Mouse (Mus musculus) T-helper 2 cell (primary cell): ENCODE measurements around the gene Mtcp1.

Source experiments
- in situ Hi-C: fragments of 300-600 bp; cut with MboI, MseI; formaldehyde crosslinking; loops from one replicate; pipeline ENCODE4 v1.15.1; 2025; ENCODE audit warnings: high pct_unique_total_duplicates

Gene Mtcp1

GRCm38 (mm10) chrX:75415936-75416785 is at the start of gene Mtcp1, which contains the start of the genes Cmc4 and Brcc3:
TSS of gene Mtcp1 (minus strand) at chrX:75416588.
TSS of gene Cmc4 (minus strand) at chrX:75416584.
TSS of gene Brcc3 (plus strand) at chrX:75416628.
- in situ Hi-C loops = loop anchor here (10.0 kb wide), 1 partner anchor 259 kb away; no protein-coding TSS in a partner anchor

DNA sequence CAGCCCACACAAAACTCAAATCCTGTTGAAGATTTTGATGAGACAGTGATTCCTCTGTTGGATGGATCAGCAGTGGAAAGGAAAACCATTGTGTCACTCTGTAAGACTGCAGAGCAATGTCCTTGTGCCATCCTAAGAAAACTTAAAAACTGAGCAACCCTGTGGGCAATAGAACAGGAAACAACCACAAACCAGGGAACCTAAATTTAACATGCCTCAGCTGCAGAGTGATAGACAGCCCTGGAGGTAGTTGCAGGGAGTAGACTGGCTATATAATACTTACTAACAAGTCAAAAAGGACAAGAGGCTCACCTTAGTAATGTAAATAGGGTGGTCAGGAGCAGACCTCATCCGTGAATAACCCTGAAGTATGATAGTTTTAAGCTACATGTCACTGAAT is 38.2 kb upstream of the Mtcp1 start:
- in situ Hi-C loops = no loop called here

DNA sequence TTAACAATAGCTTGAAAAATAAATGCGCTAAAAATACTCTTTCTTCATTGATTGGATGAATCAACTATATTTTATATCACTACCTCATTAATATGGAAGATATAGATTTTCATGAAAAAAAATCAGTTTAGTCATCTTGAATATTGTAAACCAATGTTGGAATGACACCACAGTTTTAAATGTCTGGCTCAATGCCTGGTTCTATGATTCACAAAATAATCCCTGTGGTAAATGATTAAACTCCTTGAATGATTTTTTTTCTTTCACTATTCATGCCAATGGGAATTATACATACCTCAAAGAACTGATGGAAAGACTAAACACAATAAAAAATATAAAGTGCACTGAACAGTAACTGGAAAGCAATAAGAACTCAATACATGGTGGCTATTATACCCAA is 6.7 kb downstream of the Mtcp1 start:
- in situ Hi-C loops = loop anchor here (10.0 kb wide), 1 partner anchor 265 kb away; no protein-coding TSS in a partner anchor

DNA sequence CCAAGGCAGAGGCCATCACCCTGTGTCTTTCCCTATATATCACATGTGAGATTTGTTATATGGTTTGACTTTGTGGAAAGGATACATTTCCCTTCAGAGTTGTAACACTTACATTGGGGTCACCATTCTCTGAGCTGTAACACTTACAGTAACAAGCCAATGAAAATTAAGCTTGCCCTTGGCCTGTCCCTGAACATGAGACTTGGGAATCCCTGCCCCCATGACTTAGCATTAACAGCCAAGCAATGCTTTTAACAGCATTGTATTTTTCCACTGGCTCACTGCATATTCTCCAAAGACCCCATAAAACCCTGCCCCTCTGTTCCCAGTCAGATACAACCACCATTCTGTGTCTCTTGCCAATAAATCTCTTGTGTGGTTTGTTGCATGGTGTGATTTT is 13.0 kb downstream of the Mtcp1 start:
- in situ Hi-C loops = no loop called here

DNA sequence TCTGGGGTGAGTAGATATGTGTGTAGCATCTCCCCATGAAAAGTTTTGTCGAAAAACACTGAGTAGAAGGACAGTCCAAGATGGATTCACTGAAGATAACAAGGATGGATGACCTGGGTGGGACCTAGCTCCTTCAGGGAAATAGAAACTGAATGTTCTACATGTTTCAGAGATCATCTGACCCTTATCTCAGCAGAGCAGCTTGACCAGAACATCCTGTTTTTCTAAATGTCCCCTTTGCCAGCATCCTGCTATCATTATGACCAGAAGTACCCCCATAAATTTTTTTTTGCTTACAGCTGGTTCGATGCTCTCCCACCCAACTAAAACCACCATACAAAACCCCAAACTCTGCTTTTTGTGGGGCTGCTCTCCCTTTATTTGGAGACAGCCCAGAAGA is 13.7 kb downstream of the Mtcp1 start:
- in situ Hi-C loops = no loop called here

- in situ Hi-C loops = no loop called here
Measured at GRCm38 (mm10) chrX:75399471-75399870, 16.9 kb downstream of the Mtcp1 start.

GRCm38 (mm10) chrX:75382195-75382771 is 34.1 kb downstream of the Mtcp1 start, which contains the start of the genes Fundc2 and F8:
TSS of gene Fundc2 (plus strand) at chrX:75382399.
TSS of gene F8 (minus strand) at chrX:75382615.
- in situ Hi-C loops = no loop called here

DNA sequence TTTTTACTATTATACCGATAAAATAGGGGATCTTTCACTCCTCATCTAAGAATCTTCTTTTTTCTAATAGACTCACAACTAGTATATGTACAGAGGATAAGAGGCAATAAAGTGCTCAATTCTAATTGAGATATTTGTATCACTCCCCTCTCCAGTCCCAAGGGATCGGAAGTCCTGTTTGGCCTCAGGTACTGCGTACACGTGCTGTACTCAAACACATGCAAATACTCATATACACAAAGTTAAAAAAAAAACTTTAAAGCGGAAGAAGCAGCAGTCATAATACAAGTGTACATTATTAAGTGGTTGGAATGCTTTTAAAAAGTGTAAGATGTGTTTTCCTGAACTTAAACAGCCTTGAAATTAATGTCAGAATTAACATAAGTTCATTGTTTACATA is 34.7 kb downstream of the Mtcp1 start:
- in situ Hi-C loops = no loop called here

GRCm38 (mm10) chrX:75381176-75381575 is 35.2 kb downstream of the Mtcp1 start:
- in situ Hi-C loops = no loop called here

DNA sequence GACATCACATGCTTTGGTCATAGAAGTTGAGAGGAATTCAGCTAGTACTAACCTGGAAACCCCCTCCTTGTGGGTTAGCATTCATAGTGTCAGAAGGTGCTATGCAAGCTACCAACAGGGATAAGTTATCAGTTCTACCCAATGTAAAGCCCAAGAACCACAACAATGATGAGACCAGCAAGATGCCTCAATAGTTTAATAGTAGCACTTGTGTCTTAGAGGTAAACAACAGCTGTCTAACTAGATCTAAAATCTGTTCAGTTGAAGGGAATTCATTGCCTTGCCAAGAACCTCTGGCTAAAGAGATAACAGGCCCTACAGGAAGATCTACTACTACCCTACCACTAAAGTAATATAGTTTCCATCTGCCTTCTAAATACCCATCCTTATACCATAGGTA is 39.6 kb downstream of the Mtcp1 start:
- in situ Hi-C loops = no loop called here

- in situ Hi-C loops = no loop called here
Measured at GRCm38 (mm10) chrX:75372666-75373425, 43.5 kb downstream of the Mtcp1 start.

DNA sequence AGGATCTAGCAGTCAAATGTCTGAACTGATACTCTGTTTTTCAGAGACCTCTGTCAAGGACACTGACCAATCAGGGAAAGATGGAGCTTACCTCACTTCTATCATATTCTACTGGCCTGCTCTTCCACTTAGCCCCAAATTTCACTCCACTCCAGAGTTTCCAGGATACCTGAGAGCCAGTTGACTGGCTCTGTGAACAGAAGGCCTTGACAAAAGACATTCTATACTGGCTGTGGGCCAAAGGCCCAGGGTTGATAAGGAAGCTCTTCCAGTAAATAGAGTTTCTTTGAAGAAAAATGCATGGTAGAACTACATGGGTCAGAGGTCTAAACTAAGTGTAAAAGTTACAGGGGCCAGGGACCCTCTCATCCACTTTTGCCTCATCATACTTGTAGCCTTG is 46.2 kb downstream of the Mtcp1 start:
- in situ Hi-C loops = no loop called here
